Mouse (Mus musculus) ES-Bruce4 (cell line): ENCODE data around the gene Cd160. TPM values are rescaled to one million over a fixed set of nuclear protein-coding genes. Genes with fewer than 3 reads are reported as not detected.

Source experiments
- H3K27ac ChIP-seq: 2 replicates; pipeline ENCODE4 v1.5.1; 2012; ENCODE audit warnings: low read length, inconsistent platforms; ENCODE audit not compliant: insufficient read depth
- H3K27me3 ChIP-seq: 2 replicates; pipeline ENCODE4 v1.6.1; 2012; ENCODE audit warnings: mild to moderate bottlenecking, low read length, inconsistent platforms; ENCODE audit not compliant: control insufficient read depth, poor library complexity, insufficient read depth, severe bottlenecking
- H3K36me3 ChIP-seq: 2 replicates; pipeline ENCODE4 v1.6.1; 2012; ENCODE audit warnings: inconsistent platforms, mild to moderate bottlenecking, low read length, moderate library complexity; ENCODE audit not compliant: control insufficient read depth, poor library complexity, insufficient read depth, severe bottlenecking
- H3K4me1 ChIP-seq: one replicate; pipeline ENCODE4 v1.8.1; 2011; ENCODE audit warnings: low read length; ENCODE audit not compliant: control insufficient read depth, insufficient read depth
- H3K4me3 ChIP-seq: 2 replicates; pipeline ENCODE4 v1.5.1; 2011; ENCODE audit warnings: low read depth, mild to moderate bottlenecking, low read length
- H3K9ac ChIP-seq: 2 replicates; pipeline ENCODE4 v1.6.1; 2012; ENCODE audit warnings: low read depth, mild to moderate bottlenecking, inconsistent platforms; ENCODE audit not compliant: poor library complexity, severe bottlenecking
- H3K9me3 ChIP-seq: replicated peaks from 2 replicates; pipeline ENCODE4 v1.6.1; 2012; ENCODE audit warnings: mild to moderate bottlenecking, low read length, inconsistent platforms; ENCODE audit not compliant: control insufficient read depth, poor library complexity, insufficient read depth, severe bottlenecking
- CTCF ChIP-seq: IDR thresholded peaks from one replicate; pipeline ENCODE4 v1.8.1; 2011; ENCODE audit warnings: low read depth, low read length
- EP300 ChIP-seq: IDR thresholded peaks from 2 replicates; pipeline ENCODE4 v1.6.1; 2011; ENCODE audit warnings: low read depth, low read length; ENCODE audit not compliant: insufficient read depth
- POLR2A ChIP-seq: IDR thresholded peaks from one replicate; pipeline ENCODE4 v1.8.1; 2011; ENCODE audit warnings: low read length; ENCODE audit not compliant: insufficient read depth
- polyA plus RNA-seq: library from polyadenylated mRNA; stranded (reverse); fragments of >200 nt; gene quantifications from 2 replicates; pipeline ENCODE4 v1.2.4, GENCODE M21; 2011; ENCODE audit warnings: low read depth; ENCODE audit not compliant: missing spikeins, insufficient read depth, insufficient read length

Cd160 gene
- polyA plus RNA-seq, 1 experiment: not detected

DNA sequence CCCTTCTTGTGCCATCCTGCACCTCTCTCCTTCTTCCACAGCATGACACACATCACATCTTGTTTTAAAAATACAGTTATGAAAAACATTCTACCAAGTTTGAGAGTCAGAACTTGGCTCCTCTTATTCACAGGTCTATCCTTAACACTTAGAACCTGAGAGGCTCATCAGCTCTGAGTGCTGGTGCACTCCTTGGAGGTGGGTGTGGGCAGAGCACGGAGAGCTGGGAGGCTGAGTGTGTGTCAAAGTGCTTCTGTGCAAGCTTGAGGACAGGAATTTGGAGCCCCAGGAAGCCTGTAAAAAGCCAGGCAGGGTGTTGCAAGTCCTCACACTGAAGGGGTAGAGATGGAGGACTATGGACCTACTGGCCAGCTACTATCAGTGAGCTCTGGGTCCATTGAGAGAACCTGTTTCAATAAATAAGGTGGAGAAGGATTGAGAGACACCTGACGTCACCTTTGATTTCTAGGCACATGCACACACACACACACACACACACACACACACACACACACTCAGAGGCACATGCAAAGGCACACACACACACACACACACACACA is 20.1 kb upstream of the Cd160 start:
- Histone ChIP-seq H3K9me3 (no peaks in the 10 kb centered on the region), H3K36me3 (no peaks in the 10 kb centered on the region), H3K4me1 (peaks cover 4% of the 10 kb centered on the region), H3K27ac (no peak overlapping the region), H3K4me3 (no peak overlapping the region), H3K27me3 (no peaks in the 10 kb centered on the region), H3K9ac (no peak overlapping the region)
- TF ChIP-seq POLR2A (no peak), EP300 (no peak), CTCF (no peak)

DNA sequence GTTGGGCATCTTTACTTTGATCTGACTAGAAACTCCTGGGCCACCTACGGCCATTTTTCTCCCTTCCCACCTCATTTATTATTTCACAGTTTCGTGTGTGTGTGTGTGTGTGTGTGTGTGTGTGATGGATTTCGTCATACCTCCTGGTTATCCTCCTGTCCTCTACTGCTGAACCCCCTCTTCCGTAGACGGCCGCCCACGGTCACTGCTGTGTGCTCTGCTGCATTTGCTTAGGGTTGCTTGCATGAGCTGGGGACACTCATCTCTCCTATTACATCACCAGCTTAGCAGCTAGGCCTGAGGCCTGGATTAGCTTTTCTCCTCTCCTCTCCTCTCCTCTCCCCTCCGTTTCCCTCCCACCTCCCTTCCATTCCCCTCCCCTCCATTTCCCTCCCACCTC is 19.3 kb upstream of the Cd160 start:
- no peaks in the 10 kb centered on the region for H3K27me3 ChIP-seq
- H3K4me1 ChIP-seq: peaks cover 4% of the 10 kb centered on the region
- TF ChIP-seq POLR2A (no peak), CTCF (no peak), EP300 (no peak)
- H3K27ac ChIP-seq: no peak overlapping the region
- H3K4me3 ChIP-seq: no peak overlapping the region
- H3K9ac ChIP-seq: no peak overlapping the region
- no peaks in the 10 kb centered on the region for H3K36me3 ChIP-seq
- H3K9me3 ChIP-seq: no peaks in the 10 kb centered on the region

DNA sequence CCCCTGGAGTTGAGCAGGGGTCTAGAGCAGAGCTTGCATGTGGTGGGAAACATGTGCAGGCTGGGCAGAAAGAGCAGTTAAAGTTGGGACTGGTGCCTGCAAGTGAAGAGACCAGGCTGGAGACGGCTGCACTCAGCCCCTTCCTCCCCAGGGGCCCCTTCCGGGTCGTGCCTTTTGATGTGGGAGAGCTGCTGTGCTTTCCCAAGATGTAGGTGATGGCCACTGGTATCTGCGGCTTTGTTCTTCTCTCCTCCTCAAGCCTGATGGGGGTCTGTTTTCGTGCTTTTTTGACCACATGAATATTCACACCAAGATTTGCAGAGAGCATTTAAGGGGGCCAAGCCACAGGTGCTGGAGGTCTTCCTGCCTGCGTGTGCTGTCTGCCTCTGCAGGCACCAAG is 18.5 kb upstream of the Cd160 start:
- H3K27ac ChIP-seq: no peak overlapping the region

DNA sequence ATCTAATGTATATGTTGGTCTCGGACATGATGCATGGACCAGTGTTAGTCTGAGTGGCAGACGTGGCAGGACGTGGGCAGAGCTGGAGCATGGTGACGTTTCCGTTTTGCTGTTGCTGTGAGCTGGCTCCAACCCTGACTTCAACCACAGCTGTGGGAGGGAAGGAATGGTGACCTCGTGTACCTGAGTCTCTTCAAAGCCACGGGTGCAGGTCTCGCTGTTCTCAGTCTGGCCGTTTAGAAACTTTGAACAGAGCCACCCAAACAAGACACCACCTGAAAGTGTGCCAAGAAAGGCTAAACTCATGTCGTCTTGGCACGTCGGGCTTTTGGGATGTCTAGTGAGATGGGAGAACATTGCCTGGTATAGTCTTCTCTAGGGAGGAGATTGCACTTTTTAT is 17.8 kb upstream of the Cd160 start:
- no peaks in the 10 kb centered on the region for H3K36me3 ChIP-seq
- no peaks in the 10 kb centered on the region for H3K27me3 ChIP-seq
- H3K9me3 ChIP-seq: no peaks in the 10 kb centered on the region
- no peak overlapping the region for H3K4me3 ChIP-seq
- TF ChIP-seq POLR2A: no peak
- no peak for TF ChIP-seq EP300
- no peak for TF ChIP-seq CTCF
- peaks cover 4% of the 10 kb centered on the region for H3K4me1 ChIP-seq
- H3K27ac ChIP-seq: no peak overlapping the region
- H3K9ac ChIP-seq: no peak overlapping the region

More for the DNA sequence above, 18.5 kb upstream of the Cd160 start:
- Histone ChIP-seq H3K4me1 (peaks cover 4% of the 10 kb centered on the region), H3K27me3 (no peaks in the 10 kb centered on the region), H3K9me3 (no peaks in the 10 kb centered on the region), H3K4me3 (no peak overlapping the region), H3K36me3 (no peaks in the 10 kb centered on the region), H3K9ac (no peak overlapping the region)
- TF ChIP-seq EP300 (no peak), POLR2A (no peak), CTCF (no peak)

DNA sequence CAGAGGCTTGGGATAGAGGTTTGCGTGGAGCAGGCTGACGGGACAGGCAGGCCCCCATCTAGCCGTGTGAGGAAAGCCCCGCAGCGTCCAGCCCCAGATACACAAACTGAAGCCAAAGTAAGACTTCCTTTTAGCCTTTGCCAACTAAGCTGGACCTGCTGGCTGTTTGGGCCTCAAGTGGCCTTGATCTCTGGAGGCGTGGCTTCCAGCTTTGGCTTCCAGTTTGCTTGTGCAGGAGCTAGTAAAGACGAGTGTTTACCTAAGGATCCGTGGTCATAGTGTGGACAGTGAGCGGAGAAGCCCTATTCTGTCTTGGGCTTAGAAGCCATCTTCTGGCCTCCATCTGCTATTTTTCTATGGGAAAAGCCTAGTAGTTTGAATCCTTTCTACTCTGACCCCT is 16.7 kb upstream of the Cd160 start:
- H3K27ac ChIP-seq: no peak overlapping the region
- no peak for TF ChIP-seq POLR2A
- TF ChIP-seq CTCF: no peak
- no peak for TF ChIP-seq EP300
- H3K27me3 ChIP-seq: no peaks in the 10 kb centered on the region
- no peak overlapping the region for H3K9ac ChIP-seq
- H3K9me3 ChIP-seq: no peaks in the 10 kb centered on the region
- H3K36me3 ChIP-seq: no peaks in the 10 kb centered on the region
- H3K4me3 ChIP-seq: no peak overlapping the region
- H3K4me1 ChIP-seq: peaks cover 4% of the 10 kb centered on the region

DNA sequence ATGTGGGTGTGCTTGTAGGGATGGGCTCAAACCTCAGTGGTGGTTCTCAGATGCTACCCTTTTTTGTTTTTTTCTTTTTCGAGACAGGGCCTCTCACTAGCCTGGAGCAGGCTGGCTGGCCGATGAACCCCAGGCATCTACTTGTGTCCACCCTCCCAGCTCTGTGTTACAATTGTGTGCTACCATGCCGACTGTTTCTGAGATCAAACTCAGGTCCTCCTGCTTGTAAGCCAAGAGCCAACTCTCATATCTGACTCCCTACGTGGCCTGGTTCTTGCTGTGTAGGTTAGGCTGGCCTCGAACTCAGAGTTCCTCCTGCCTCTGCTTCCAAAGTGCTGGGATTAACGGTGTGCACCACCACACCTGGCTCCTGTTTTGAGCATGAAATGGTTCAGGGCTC is 16.0 kb upstream of the Cd160 start:
- H3K36me3 ChIP-seq: no peaks in the 10 kb centered on the region
- H3K9ac ChIP-seq: no peak overlapping the region
- peaks cover 4% of the 10 kb centered on the region for H3K4me1 ChIP-seq
- H3K27ac ChIP-seq: no peak overlapping the region
- H3K9me3 ChIP-seq: no peaks in the 10 kb centered on the region
- no peaks in the 10 kb centered on the region for H3K27me3 ChIP-seq
- no peak overlapping the region for H3K4me3 ChIP-seq
- TF ChIP-seq POLR2A (no peak), CTCF (no peak), EP300 (no peak)
